Mouse (Mus musculus) telencephalon, adult 2 months (tissue): ENCODE data around the gene Rbp4.

ENCODE experiments used
- DNase-seq: peaks from one replicate; pipeline ENCODE4 v3.0.0-alpha.2; 2011; ENCODE audit warnings: low read depth, low spot score

Gene Rbp4

DNA sequence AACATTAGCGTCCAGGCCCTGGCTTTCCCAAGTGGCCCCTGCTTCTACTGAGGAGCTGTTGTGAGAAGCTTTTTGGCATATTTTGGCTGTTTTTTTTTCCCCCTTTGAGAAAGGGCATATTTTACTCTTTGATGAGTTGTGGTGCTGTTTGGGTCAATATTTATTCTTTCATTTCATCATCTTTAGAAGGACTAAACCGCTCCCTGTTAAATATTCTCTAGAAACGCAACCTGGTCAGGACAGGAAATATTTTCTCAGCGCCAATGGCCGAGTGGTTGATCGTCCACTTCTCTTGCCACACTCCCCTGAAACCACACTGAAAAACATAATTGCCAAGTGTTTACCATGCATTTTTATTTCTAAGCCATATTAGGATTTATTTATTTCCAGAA is at the start of gene Rbp4:
Gene Rbp4, minus strand, starts transcription at position 63 of the 392 bp plus-strand sequence.
- DNase-seq, result no peak

DNA sequence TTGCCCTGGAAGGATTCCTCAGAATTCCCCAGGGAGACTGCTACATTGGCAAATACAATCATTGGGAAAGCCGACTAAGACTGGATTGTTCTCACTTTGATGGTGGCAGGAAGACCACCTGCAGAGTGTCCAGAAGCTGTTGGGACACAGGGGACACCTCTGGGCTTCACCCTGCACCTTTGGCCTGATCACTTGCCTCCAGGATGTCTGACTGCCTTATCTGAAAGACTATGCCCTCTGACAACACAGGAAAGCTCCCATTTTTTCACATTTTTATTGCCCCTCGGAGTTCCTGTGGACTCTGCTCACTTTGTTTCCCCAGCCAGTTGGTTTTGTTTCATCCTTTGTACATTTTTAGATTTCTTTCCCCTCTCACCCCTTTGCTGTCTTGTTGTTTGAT is 39.6 kb upstream of the Rbp4 start:
- DNase-seq, result no peak

DNA sequence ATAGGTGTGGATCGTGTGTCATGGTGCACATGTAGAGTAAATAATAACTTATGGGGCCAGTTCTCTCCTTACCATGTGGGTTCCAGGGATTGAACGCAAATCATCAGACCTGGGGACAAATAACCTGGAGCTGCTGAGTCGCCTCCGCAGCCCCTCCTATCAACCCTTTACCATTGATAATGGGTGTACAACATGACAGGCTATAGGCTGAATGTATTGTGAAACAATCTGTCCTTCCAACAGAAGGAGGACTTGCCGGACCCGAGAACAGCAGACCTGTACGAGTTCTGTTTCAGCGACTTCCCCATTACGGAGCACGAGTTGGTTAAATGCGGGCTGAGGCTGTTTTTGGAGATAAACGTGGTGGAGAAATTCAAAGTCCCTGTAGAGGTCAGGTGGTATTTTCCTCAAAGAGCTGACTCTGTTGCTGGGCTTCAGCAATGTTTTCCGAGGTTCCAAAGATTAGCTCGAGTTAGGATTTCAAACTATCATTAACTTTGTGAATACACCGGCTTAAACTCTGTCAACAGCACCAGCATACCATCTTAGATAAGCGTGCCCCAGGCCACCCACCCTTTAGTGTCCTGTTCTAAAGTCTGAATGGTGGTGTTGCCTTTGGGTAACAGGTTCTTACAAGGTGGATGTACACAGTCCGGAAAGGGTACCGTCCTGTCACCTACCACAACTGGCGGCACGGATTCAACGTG is 36.7 kb upstream of the Rbp4 start:
- DNase-seq, result no peak

DNA sequence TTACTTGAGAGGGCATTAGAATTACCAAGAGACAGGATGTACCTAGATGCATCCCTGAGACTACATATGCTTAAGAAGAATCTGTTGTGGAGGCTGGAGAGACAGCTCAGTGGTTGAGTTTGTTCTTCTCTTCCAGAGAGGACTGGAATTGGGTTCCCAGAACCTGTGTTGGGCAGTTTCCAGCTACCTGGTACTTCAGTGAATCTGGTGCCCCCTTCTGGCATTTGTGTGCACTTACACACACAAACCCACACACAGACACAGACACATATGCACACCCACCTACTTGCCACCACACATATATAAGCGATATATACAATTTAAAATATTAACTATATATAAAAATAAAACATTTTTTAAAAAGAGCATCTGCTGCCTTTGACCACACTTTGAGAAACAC is 31.2 kb upstream of the Rbp4 start:
- DNase-seq, result no peak

DNA sequence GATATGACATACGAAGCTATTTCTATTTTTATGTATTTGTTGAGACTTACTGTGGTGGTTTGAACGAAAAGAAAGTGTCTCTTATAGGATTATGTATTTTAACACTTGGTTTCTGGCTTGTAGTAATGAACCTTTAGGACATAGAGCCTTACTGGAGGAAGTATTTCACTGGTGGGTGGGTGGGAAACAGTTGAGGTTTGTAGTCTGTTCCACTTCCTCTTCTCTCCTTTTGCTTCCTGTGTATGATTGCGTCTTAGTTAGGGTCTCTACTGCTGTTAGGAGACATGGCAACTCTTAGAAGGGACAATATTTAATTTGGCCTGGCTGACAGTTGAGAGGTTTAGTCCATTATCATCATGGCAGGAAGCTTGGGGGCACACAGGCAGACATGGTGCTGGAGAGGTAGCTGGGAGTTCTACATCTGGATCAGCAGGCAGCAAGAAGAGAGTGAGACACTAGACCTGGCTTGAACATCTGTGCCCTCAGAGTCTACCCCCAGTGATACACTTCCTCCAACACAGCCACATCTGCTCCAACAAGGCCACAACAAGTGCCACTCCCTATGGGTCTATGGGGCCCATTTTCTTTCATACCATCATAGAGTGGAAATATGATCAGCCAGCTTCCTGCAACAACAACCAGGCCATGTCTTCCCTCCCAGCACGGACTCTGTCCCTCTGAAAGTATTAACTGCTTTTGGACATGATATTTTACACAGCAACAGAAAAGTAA is 18.6 kb upstream of the Rbp4 start:
- DNase-seq, result no peak

DNA sequence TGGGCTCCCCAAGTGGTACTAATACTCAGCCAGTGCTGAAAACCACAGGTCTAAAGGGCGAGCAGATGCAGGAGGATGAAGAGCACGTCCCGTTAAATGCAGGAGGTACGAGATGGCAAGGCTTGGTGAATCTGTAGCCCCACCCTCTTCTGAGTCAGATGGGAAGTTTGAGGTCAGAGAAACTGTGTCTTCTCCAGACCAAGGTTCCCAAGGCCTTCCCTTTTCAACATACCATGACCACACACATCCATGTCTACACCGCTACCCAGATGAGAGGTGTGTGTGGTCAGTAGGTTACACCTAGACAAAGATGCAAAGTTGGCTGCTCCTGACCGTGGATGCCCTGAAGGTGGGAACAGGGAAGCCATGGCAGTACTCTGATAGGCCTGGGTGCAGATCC is 9.7 kb upstream of the Rbp4 start:
- DNase-seq, result no peak

DNA sequence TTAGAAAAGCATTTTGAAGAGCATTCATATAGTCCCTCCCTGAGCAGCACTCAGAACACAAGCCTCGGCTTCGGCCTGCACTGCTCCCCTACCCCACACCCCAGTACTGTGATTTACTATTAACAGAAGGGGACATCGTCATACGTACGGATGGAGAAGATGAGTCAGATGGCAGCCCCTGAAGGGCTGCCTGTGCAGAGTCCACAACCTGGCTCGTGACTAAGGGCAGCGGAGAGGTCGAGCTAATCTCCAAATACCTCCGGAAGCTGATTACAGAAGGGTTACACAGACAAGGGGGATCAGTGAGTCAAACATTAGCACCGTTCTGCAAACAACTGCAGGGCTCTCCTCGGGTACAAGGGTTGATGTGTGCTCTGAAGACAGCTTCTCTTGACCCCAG is 8.9 kb upstream of the Rbp4 start:
- no peak for DNase-seq

DNA sequence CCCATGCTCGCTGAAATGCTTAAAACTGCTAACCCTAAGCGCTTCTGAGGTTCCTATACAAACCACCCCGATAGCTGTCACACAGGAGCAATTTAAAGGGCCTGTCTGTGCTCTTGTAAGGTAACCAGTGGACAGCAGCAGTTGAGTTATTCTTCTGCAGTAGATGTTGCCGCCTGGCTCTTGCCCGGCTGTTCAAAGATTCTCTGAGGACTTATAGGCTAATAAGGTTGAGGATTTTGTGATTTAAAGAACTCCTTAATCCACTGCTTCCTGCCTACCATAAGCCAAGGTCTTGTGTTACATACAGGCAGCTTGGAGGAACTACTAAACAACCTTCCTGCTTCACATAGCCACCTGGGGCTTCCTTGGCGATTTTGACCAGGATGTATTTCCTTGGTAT is 7.4 kb upstream of the Rbp4 start, which contains the start of gene Pde6c:
Gene Pde6c, plus strand, starts transcription at position 301 of the 400 bp plus-strand sequence.
- no peak for DNase-seq

DNA sequence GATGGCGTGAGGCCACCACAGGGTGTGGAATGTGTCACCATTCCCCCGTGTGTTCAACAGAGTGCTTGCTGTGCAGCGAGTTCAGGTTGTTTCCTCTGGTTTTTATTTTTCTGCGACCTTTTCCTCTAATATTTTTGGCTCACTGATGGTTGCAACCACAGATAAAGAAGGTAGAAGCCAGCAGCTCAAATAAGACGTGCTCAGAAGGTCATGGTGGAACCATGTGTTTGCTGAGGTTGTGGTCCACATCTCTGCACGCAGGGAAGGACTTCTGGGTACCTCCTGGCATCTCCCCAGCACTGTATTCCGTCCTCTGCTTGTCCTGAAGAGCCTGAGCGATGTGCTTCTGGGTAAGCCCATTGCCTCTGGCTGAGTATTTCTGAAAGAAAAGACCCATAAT is 1.6 kb upstream of the Rbp4 start:
- DNase-seq, result no peak

DNA sequence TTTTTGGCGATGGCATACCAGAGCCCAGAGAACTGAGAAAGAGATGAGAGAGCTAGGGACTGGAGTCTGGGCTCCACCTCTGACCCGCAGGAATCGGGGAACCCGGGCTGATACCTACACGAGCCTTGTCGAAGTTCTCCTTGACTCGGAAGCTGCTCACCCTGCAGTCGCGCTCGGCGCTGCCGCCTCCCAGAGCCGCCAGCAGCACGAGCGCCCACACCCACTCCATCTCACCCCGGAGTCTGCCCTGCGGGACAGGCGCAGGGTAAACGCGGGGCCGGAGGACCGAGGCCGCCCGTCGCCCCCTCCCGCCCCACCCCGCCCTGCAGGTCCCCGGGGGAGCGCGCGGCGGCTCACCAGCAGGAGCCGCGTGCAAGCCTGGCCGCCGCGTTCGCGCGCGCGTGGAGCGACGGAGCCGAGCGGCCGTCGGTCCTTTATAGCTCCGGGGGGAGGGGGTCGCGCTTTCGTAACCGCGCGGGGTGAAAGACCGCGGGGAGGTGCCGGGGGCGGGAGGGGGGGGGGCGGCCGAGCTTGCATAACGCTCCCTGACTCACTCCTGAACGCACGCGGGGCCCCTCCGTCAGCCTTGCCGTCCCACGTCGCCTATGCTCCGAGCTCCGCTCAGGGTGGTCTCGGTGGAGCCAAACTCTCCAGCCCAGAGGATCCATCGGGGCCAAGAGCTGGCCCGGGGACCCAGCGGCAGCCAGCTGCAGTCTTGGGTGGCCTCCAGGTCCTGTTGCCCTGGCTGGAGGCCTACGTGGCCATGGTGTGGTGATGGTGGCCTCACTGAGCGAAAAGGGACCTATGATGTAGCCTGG is 471 bp downstream of the Rbp4 start:
- no peak for DNase-seq

DNA sequence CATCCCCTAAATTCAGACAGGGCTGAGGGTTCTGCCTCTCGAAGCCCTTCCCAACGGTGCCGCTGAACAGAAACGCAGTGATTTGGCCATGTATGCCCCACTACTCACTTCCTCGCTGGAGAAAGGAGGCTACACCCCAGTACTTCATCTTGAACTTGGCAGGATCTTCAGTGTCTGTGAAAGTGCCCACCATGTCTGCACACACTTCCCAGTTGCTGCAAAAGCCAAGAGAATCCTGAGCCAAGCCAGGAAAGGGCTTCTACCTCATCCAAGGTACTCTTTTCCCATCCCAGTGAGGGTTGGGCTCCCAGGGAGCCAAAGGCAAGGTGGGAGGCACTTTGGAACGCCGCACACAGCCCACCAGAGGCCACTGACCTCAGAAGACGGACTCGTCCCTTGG is 1.2 kb downstream of the Rbp4 start:
- DNase-seq, result no peak

DNA sequence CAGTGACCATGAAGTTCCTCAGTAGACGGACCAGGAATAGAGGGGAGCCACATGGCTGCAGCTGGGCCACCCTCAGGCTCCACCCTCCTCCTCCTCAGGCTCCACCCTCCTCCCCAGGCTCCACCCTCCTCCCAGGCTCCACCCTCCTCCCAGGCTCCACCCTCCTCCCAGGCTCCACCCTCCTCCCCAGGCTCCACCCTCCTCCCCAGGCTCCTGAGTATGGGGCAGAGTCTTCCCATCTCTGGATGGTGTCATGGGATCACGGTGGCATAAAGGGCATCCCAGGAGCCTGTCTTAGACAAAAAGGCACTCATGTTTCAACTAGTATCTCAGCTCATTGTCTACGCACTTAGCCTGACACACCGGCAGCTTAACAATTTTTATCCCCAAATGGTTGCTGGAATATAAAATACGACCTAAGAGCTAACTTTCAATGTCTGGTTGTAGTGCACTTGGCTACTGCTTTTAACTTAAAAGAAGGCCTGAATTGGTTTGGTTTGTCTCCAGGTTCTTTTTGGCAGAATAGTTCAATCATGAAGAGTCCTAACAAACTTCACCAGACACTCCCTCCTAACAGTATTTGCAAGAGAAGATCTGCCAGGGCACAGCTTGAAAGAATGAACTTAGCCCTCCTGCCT is 4.8 kb downstream of the Rbp4 start:
- no peak for DNase-seq

DNA sequence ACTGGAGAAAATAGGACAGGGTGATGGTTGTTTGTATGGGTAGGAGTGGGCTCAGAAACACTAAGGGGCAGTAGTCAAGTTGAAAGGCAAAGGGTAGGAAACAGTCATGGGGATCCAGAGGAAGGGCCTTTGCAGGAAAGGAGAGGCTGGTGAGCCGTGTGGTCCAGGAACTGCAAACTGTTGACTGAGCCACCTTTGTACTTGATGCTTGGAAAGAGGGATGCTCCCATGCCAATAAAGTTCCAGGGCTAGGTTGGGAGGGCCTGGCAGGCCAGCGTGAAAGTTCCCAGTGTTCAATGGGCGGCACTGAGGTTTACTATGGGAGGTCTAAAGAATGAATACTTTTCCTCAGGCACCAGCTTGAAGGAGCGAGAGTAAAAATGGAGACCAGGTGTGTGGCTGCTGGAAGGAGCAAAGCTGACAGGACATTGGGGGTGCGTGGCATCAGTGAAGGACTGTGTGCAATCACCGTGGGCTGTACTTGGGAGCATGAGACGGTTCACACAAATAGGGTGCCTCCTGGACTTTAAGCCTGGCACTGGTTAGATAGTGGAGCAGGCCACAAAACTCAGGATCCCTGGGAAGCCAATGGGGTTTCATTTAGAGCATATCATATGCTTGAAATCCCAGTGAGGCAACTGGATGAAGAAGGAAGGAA is 10.1 kb downstream of the Rbp4 start:
- DNase-seq, result no peak

DNA sequence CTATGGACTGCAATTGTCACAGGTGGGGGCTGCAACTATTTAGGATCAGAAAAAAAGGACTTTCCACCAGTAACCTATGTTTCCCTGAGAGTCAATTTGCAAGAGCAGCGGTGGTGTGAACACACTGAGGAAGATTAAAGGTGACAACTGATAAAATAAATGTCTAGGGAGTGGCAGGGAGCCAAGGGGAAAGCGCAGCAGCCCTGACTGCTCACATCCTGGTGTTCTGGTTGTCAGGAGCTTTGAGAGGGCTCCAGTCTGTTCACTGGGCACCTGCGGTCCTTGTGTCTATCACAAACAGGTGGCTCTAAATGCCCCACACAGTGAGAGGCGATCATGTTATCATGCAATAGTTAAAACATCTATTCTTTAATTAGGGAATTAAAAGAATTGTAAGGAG is 12.5 kb downstream of the Rbp4 start:
- no peak for DNase-seq

DNA sequence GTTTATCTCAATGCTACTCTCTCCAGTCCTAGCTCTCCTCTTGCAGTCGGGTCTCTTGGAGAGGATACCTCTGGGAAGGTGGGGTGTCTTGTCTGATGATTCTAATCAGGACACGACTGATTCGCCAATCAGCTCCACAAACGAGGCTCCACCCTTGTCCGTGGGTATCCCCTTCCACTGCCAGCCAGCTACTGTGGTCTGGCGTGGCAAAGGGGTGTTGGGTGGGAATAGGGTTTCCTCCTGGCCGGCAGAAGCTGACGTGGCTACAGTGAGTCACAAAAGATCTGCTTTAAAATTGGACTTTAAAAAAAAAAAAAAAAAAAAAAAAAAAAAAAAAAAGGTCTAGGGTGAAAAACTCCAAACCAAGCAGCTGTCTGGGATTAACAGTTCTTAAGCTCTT is 14.0 kb downstream of the Rbp4 start:
- DNase-seq, result no peak

DNA sequence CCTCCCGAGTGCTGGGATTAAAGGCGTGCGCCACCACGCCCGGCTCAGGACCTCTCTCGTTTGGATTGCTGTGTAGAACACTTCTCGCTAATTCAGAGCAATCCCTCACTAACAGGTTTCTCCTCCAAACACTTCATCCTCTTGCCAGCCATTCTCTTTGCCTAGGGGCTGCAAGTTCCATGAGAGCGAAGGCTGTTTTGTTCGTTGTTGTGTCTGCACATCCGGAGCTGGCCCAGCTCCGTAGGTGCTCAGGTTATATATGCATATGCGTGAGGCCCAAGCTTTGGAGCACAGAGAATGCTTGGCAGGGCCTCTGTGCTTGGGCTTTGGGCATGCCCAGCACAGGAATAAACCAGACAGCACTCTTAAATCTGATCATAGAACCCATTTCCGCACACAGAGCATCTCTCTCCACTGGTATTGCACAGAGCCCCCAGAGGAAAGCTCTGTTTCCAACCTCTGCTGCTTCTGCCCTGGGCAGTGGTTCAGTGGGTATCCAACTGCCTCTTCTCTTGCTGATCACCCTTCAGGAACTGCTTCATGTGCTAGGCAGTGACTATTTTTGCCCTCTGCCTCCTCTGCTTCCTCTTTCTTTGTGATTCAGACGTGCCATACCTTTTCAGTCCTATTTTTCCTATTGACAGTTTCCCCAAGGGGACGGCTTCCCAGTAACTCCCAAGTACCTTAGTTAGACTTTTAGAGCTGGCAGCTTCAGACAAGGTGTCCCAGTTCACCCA is 15.4 kb downstream of the Rbp4 start:
- no peak for DNase-seq

DNA sequence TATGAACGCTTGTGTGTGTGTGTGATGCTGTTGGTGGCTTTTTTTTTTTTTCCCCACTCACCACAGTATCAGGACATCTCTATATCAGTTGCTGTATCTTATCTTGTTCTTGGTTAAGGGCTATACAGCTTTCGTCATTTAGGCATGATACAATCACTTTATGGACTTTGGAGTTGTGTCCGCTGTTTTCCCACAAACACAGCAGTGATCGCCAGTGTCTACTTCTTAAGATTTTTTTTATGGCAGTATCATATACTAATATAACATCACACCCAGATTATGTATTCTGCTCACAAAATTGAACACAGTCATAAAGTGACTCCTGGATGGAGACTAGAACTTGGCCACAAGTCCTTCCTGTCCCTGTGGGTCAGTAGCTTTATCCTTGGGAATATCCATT is 17.2 kb downstream of the Rbp4 start:
- DNase-seq, result no peak

DNA sequence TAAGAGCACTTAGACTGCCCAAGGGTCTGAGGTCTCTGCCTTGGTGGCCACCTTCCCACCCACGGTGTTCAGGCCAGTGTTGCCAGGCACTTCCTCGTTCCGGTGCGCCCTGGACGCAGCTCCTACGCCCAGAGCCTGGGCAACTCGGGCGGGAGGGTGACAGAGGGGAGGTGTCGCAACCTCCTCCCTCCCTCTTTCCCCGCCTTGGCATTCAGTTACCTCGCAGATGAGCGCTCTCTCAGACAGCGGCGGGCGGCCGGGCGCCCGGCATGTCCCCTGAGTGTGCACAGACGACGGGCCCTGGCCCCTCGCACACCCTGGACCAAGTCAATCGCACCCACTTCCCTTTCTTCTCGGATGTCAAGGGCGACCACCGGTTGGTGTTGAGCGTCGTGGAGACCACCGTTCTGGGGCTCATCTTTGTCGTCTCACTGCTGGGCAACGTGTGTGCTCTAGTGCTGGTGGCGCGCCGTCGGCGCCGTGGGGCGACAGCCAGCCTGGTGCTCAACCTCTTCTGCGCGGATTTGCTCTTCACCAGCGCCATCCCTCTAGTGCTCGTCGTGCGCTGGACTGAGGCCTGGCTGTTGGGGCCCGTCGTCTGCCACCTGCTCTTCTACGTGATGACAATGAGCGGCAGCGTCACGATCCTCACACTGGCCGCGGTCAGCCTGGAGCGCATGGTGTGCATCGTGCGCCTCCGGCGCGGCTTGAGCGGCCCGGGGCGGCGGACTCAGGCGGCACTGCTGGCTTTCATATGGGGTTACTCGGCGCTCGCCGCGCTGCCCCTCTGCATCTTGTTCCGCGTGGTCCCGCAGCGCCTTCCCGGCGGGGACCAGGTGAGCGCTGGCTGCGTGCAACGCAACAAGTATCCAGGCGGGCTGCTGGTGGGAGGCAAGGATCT is 28.0 kb downstream of the Rbp4 start, which contains the start of gene Ffar4:
Gene Ffar4, plus strand, starts transcription at position 214 of the 901 bp plus-strand sequence.
- no peak for DNase-seq

DNA sequence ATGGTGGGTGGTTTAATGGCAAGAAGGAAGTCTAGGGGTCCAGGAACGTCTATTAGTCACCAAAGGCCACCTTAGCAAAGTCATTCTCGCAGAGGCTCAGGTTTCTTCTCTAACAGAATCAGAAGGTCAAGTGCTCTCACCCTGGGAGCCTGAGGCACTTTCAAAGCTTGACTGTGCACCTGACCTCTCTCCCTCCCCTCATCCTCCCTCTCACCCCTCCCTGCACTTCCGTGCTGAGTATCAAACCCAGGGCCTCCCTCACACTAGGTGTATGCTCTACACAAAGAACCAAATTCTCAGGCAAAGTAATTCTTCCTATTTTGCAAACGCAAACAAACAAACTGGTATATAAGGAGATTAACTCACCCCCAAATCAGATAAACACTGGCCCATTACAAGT is 28.9 kb downstream of the Rbp4 start:
- no peak for DNase-seq

DNA sequence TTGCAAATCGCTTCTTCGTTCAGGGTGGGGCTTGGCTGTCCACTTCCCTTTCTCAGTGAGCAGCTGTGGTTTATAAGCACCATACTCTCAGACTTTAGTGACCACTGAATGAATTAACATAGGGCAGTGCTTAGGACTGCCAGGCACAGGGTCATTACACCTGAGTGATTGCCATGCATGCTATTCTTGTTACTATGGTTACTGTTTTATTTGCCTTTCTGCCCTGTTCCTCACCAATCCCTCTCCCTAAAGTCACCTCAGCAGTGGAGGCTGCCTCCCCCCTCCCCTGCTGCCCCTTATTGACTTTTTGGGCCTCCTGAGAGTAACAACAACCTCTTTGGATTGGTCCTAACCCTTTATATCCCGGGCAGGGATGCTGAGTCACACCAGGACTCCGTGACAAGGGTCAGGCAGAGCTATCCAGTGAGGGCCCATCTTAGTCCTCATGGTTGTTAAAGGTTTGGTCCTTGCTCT is 33.5 kb downstream of the Rbp4 start:
- DNase-seq, result no peak
